Mouse (Mus musculus): Measurements from ENCODE around the gene Obox2. TPM values are rescaled to one million over a fixed set of nuclear protein-coding genes. Genes with fewer than 3 reads are reported as not detected.
"Not testable (repeated sequence)": the region's sequence is repeated elsewhere in the genome, so short reads cannot be mapped to it uniquely, and the experiment has no call there.

Obox2 gene
- total RNA-seq (2021) = not detected
- long read RNA-seq, experiment 1 = 0 reads
- long read RNA-seq, experiment 2 = 0 reads

DNA sequence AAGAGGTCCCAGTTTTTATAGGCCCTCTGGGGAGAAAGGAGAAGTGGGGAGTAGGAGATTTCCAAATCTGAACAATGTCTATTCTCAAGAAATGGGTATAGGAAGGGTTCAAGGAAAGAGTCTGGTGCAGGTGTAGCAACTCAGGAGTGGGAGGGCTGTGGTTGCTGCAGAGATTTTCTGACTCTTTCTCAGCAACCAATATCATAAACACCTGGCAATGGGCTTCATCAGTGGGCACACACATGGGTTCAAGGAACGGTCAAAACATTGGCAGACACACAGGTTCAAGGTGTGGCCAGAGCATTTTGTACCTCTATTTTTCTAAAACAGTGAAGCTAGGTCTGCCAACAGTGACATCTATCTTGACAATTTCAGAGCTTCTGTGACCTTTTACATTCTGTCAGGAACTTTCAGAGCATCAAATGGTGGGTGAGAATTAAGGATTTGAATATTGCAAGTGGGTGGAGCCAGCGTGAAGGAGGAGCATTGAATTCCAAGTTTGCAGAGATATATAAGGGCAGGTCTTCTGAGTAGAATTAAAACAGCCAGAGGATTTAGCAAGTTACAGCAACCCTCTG is at the start of gene Obox2, which contains the start of gene Obox1:
Gene Obox2 (plus strand): TSS at position 301 of the 578 bp plus-strand sequence.
Gene Obox1 (plus strand): TSS at position 528 of the 578 bp plus-strand sequence.
- not testable (repeated sequence) for DNase-seq (ENCODE audit: low spot score)

DNA sequence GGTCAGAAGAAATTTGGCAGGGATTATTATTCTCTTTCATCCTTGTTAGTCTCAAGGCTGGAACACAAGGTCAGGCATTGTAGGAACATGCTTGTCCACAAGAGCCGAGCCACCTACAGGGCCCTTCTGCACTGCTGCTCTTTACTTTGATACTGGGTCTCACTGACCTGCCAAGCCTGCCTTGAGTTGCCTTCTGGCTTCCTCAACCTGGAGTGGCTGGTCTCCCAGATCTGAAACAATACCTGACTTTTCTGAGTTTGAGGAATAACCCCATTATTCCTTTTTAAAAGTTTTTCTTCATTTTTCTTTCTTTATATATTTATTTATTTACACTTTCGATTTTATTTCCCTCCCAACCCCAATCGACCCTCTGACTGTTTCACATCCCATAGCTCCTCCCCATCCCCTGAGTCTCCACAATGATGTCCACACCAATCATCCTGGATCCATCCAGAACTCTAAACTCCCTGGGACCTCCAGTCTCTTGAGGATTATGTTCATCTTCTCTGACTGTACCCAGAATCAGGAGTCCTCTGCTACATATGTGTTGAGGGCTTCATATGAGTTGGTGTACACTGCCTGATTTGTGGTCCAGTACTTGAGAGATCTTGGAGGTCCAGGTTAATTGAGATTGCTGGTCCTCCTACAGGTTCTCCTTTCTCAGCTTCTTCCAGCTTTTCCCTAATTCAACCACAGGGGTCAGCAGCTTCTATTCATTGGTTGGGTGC is 10.8 kb downstream of the Obox2 start:
- not testable (repeated sequence) for DNase-seq (ENCODE audit: low spot score)

DNA sequence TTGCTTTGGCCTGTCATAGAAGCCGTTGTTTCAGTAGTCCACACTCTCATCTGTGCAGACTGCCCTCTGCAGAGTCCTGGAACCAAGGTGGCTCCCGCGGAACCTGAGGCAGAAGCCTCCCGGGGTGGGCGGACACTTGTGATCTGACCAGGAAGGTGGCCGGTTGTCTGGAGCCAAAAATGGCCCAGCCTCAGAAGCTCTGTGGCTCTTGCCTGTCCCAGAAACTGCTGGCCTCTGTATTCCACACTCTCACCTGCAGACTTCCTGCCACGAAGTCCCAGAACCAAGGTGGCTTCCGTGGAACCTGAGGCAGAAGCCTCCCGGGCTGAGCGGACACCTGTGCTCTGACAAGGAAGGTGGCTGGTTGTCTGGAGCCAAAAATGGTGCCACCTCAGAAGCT is 18.3 kb downstream of the Obox2 start:
- DNase-seq (ENCODE audit: low spot score) = not testable (repeated sequence)

DNA sequence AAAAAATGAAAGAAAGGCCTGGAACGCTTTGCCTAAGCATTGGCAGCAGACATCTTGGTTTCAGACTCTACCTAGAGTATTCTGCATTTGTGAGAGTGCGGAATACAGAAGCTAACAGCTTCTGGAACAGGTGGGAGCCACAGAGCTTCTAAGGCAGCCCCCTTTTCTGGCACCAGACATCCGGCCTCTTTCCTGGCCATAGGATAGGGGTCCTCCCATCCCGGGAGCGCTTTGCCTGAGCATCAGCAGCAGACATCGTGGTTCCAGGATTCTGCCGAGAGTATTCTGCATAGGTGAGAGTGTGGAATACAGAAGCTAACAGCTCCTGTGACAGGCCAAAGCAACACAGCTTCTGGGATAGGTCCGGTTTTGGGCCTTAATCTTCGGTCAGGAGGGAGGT is 29.5 kb downstream of the Obox2 start:
- not testable (repeated sequence) for DNase-seq (ENCODE audit: low spot score)

DNA sequence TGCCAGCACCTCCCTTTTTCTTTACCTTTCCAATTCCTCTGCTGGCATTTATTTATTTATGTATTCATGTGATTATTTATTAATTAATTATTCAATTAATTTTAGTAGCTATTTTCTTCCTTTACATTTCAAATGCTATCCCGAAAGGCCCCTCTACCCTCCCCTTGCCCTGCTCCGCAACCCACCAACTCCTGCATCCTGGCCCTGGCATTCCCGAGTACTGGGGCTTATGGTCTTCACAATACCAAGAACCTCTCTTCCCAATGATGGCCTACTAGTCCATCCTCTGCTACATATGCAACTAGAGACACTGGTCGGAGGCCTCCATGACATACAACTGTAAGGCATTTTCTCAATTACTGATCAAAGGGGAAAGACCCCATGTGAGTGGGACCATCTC is 37.0 kb downstream of the Obox2 start:
- not testable (repeated sequence) for DNase-seq (ENCODE audit: low spot score)

Other genes starting within 250 kb of the Obox2 start
- gene Obox1, start 227 bp downstream of the Obox2 start, total RNA-seq (2021) = not detected